Mouse (Mus musculus): ENCODE measurements at regions not wholly inside any gene's neighbourhood (a gene's known extent, or its start where the extent isn't known, plus 50 kb on each side); places are given as distances from the start of the nearest gene placed in this dataset.

GRCm38 (mm10) chr17:76205082-76205481, 653.3 kb upstream of the Fam98a start:
- in situ Hi-C loops (cut with MboI, MseI), result no loop called here

- in situ Hi-C loops (cut with MboI, MseI), result no loop called here
Measured at GRCm38 (mm10) chr17:76184813-76185212, 633.1 kb upstream of the Fam98a start.

DNA sequence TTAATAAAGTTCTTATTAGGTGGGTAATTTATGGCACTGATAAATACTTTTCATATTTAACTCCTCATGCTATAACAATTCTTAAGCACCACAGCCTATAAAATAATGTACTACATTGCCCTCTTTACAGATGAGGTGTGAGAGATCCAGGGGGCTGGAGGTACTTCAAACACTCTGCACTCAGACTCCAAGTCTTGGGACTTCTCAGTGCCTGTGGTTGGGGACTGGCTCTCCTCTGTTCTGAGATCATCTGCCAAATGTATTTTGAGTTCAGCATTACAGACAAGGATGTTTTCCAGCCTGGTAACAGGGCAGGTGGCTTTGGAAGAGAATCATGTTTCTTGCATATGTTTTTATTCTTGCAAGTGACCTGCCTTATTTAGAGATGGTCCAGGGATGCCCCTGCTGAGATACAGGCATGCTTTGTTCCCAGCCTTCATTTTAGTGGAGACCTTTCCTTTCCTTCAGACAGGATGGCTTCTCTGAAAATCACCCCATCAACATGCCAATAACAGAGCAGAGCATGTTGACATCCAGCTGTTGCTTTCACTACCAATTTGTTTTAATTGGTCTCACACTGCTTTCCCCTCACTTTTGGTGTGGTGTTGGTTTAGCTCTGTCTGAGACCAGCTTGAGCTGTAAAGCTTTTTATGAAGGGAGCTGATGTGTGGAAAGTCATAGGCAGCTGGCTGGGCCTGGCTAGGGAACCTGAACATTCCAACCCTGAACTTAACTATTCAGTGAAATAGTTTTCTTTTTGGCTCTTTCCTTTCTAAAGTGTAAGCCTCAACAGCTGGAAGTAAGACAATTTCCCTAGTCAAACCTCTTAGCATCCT, 585.1 kb upstream of the Fam98a start:
- in situ Hi-C loops (cut with MboI, MseI), result no loop called here

GRCm38 (mm10) chr17:76134030-76134429, 582.3 kb upstream of the Fam98a start:
- in situ Hi-C loops (cut with MboI, MseI), result no loop called here

- in situ Hi-C loops (cut with MboI, MseI), result no loop called here
Measured at GRCm38 (mm10) chr17:76125260-76125659, 573.5 kb upstream of the Fam98a start.

DNA sequence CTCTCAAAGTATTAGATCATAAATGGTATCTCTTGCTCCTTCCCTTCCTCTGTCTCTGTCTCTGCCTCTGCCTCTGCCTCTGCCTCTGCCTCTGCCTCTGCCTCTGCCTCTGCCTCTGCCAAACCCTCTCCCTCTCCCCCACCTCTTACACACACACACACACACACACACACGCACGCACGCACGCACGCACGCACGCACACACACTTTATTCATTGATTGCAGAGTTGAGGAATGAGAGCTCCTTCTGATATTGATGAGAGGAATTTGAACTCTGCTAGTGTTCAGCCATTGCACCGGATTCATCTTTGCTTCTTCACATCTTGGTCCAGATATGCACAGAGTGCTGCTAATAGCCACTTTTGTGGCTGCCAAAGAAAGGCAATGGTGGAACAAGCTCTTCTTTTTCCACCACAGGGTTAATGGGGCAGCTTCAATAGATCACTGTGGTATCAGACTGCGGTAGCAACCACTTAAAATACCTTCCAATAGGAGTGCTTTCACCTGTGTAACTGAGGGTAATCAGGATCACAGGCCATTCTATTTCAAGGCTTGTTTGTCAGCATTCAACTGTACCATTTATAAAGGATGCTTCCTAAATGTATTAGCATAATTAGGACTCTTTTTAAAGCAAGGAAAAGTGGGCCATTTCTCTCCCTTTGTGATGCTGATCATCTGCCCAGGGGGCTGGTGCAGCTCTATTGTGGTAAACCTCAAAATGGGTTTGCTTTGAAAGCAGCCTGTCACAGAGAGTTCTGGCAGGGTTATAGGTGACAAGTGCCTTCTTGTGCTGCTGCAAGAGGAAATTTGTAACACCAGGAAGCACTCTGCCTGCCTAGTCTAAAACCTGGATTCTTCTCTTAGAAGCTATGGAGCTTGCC, 559.8 kb upstream of the Fam98a start:
- in situ Hi-C loops (cut with MboI, MseI), result no loop called here

GRCm38 (mm10) chr17:76110856-76111255, 559.1 kb upstream of the Fam98a start:
- in situ Hi-C loops (cut with MboI, MseI), result no loop called here

DNA sequence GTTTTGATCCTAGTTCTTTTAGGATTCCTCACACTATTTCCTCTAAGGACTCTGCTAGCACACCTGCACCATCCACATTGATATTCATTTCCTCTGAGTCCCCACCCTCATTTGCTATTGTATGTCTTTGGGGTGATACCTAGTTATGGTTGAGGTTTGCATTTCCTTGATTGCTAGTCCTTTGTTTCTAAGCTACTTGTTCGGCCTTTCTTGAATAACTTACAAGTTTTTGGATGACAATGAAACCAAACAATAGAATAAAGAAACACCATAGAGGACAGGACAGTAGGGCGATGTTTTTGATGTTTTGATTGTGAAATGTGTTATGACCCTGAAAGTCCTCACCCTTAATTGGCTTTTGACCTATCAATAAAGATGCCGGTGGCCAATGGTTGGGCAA, 531.8 kb upstream of the Fam98a start:
- in situ Hi-C loops (cut with MboI, MseI), result loop anchor here (25.0 kb wide), 1 partner anchor 1146 kb away; no protein-coding TSS in a partner anchor

DNA sequence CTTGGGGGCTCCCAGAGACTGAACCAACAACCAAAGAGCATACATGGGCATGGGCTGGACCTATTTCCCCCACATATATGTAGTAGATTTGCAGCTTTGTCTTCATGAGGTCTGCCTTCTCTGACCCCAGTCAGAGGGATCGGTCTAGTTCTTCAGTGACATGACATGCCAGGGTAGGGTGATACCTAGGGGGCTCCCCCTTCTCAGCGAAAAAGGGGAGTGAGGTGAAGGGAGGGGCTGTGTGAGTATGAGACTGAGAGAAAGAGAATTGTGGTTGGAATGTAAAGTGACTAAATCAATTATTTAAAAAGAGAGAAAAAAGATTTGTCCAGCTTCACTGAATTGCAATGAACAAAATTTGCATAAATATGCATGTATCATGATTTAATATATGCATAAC, 530.0 kb upstream of the Fam98a start:
- in situ Hi-C loops (cut with MboI, MseI), result loop anchor here (25.0 kb wide), 1 partner anchor 1144 kb away; no protein-coding TSS in a partner anchor

DNA sequence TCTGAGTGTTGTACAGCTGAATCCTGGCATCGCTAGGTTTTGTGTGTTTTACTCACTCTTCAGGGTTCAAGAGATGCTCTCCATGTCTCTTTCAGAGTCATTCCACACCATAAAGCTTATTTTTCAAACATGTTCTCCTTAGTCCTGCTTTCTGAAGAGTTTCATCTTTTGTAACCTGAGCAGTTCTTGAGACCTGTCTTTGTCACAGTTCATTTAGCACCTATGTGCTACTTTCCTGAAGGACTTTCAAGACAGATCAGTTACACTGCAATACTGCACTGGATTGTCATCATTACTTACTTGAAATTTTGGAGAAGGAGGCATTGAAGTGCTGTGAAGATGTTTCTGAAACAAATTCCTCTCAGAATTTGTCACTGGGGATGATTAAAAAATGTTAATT, 494.7 kb upstream of the Fam98a start:
- in situ Hi-C loops (cut with MboI, MseI), result no loop called here

- in situ Hi-C loops (cut with MboI, MseI), result no loop called here
Measured at GRCm38 (mm10) chr17:76032710-76033109, 481.0 kb upstream of the Fam98a start.

DNA sequence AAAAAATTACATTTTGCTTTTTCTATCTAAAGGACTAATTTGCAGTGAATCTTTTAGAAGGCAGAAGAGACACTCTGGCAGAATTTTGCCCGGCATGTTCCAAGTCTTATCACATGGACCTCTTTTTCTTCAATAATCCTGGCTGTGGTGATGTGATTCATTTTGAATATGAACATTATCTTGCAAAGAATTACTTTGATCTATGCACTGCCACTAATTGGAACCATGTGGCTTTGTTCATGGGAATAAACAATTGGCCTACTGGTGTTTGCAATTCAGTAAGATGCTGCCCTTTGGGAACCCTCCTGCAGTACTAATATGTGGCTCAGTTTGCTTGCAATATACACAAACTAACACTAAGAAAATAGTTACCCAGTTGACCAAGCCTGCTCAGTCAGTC, 456.3 kb upstream of the Fam98a start:
- in situ Hi-C loops (cut with MboI, MseI), result no loop called here

GRCm38 (mm10) chr17:76002836-76003235, 451.1 kb upstream of the Fam98a start:
- in situ Hi-C loops (cut with MboI, MseI), result no loop called here

GRCm38 (mm10) chr17:75961371-75961770, 409.6 kb upstream of the Fam98a start:
- in situ Hi-C loops (cut with MboI, MseI), result no loop called here

DNA sequence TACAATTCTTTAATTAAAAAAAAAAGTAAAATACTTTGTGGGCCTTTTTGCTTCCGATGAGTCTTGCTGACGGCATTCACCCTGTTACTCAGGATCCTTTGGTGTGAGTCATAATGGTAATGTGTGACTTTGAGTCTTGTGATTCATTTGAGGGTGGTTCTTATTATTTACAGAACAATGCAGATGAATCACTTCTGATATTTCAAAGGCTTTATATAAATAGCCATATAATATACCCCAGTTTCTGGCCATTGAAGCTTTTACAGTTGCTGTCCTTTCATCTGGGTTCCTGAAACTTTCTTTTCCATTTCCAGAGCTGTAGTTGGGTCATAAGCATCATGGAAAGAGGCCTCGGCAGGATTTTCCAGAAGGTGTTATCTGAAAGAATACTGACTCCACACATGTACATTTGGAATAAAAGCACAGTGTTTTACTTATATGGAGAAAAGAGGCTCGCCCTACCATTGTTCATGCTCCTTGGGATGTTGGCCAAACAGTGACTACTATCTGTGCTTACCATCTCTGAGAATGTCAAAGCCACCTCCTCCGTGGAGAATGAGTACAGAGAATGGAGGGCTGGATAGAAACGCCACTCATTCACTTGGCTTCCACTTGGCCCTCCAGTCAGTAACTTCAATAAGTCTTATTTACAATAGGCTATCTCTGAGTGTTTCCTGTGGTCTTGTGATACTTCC, 385.1 kb upstream of the Fam98a start:
- in situ Hi-C loops (cut with MboI, MseI), result no loop called here

- in situ Hi-C loops (cut with MboI, MseI), result no loop called here
Measured at GRCm38 (mm10) chr17:75931022-75931421, 379.3 kb upstream of the Fam98a start.

GRCm38 (mm10) chr17:75920240-75920639, 368.5 kb upstream of the Fam98a start:
- in situ Hi-C loops (cut with MboI, MseI), result loop anchor here (10.0 kb wide), 1 partner anchor 75 kb away; no protein-coding TSS in a partner anchor

GRCm38 (mm10) chr17:75917020-75917419, 365.3 kb upstream of the Fam98a start:
- in situ Hi-C loops (cut with MboI, MseI), result no loop called here

DNA sequence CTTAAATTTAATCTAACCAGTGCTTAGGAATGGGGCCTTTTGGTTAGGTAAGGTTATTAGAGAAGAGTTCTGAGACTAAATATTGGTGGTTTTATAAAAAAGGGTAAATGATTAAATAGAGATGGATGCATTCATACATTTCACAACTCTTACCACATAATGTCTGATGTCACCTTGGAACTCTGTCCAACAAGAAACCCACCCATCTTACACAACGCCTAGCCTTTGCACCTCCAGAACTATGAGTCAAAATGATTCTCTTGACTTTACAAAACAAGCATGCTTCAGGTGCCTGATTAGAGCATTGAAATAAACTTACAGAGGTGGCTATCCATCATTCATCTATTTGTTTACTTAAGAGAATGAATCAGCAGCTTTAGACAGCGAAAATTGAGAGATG, 364.8 kb upstream of the Fam98a start:
- in situ Hi-C loops (cut with MboI, MseI), result no loop called here

- in situ Hi-C loops (cut with MboI, MseI), result no loop called here
Measured at GRCm38 (mm10) chr17:75915256-75915655, 363.5 kb upstream of the Fam98a start.

GRCm38 (mm10) chr17:75907085-75907484, 355.3 kb upstream of the Fam98a start:
- in situ Hi-C loops (cut with MboI, MseI), result no loop called here

DNA sequence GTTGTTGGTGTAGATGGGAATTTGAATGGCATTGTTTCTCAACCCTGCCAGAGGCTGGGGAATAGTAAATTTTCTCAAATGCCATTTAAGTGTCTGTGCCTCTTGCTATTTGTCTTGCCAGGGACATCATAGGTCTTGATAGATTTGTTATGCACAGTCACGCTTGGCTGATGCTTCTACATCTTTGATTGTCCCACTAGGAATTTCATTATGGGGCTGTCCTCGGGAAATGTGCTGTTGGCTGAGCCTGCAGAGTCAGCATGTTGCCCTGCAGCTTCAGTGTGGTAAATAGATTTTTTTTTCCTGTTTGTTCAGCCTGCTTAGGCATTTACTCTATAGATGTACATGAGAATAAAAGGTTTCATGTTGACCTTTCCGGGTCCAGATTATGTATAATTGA, 354.9 kb upstream of the Fam98a start:
- in situ Hi-C loops (cut with MboI, MseI), result no loop called here

All from T-helper 2 cell (primary cell).